Mouse (Mus musculus) ES-E14 (cell line): ENCODE data around the gene Ntm. TPM values are rescaled to one million over a fixed set of nuclear protein-coding genes. Genes with fewer than 3 reads are reported as not detected.

Experiments
- DNase-seq: peaks from one replicate; pipeline ENCODE4 v3.0.0-alpha.2; 2013; ENCODE audit warnings: low read depth, low spot score
- H3K27ac ChIP-seq: 2 replicates; pipeline ENCODE4 v1.5.1; 2012; ENCODE audit warnings: low read depth, mild to moderate bottlenecking, low read length, moderate library complexity, mixed read lengths; ENCODE audit not compliant: poor library complexity, insufficient read depth, severe bottlenecking
- H3K36me3 ChIP-seq: 2 replicates; pipeline ENCODE4 v1.6.1; 2012; ENCODE audit warnings: mild to moderate bottlenecking, low read length, moderate library complexity, mixed read lengths; ENCODE audit not compliant: control insufficient read depth, poor library complexity, insufficient read depth, severe bottlenecking
- H3K4me1 ChIP-seq, 2 experiments: fragments of 150-350 bp in 1 of 2; sonication (generic) in 1 of 2; 2 replicates each; pipeline ENCODE4 v1.6.1; 2012; ENCODE audit warnings: low read length in 2 of 2, mild to moderate bottlenecking in 1 of 2, mixed read lengths in 1 of 2; ENCODE audit not compliant: control insufficient read depth in 2 of 2, insufficient read depth in 2 of 2, poor library complexity in 1 of 2
- H3K4me3 ChIP-seq, 2 experiments: fragments of 150-350 bp in 1 of 2; sonication (generic) in 1 of 2; 2 replicates each; pipeline ENCODE4 v1.5.1; 2012; ENCODE audit warnings: low read length in 2 of 2, low read depth in 1 of 2, mild to moderate bottlenecking in 1 of 2, mixed read lengths in 1 of 2; ENCODE audit not compliant: insufficient read depth in 1 of 2, poor library complexity in 1 of 2, severe bottlenecking in 1 of 2
- H3K9ac ChIP-seq: 2 replicates; pipeline ENCODE4 v1.6.1; 2012; ENCODE audit warnings: low read depth, mild to moderate bottlenecking, low read length, mixed read lengths; ENCODE audit not compliant: poor library complexity, insufficient read depth, severe bottlenecking
- H3K9me3 ChIP-seq: fragments of 150-350 bp; sonication (generic); 2 replicates; pipeline ENCODE4 v1.6.1; 2012; ENCODE audit warnings: low read depth, mild to moderate bottlenecking, low read length; ENCODE audit not compliant: control insufficient read depth, insufficient read depth
- CHD2 ChIP-seq: IDR thresholded peaks from 2 replicates; pipeline ENCODE4 v1.6.1; 2014; ENCODE audit warnings: mild to moderate bottlenecking, low read depth, low read length, inconsistent platforms
- HCFC1 ChIP-seq: IDR thresholded peaks from 2 replicates; pipeline ENCODE4 v1.6.1; 2012; ENCODE audit warnings: low read length, inconsistent platforms, borderline replicate concordance; ENCODE audit not compliant: insufficient read depth
- MAFK ChIP-seq: IDR thresholded peaks from 2 replicates; pipeline ENCODE4 v1.6.1; 2014; ENCODE audit warnings: mild to moderate bottlenecking, low read depth, low read length, inconsistent platforms; ENCODE audit not compliant: insufficient read depth
- ZC3H11A ChIP-seq: IDR thresholded peaks from 2 replicates; pipeline ENCODE4 v1.6.1; 2012; ENCODE audit warnings: low read depth, mild to moderate bottlenecking, inconsistent platforms, low read length, borderline replicate concordance
- ZNF384 ChIP-seq: IDR thresholded peaks from 2 replicates; pipeline ENCODE4 v1.6.1; 2012; ENCODE audit warnings: low read depth, low read length, inconsistent platforms
- in situ Hi-C, 2 experiments: fragments of 600-800 bp; cut with MboI; formaldehyde crosslinking; loops; one replicate each; pipeline ENCODE4 v1.15.1; 2025; ENCODE audit warnings: low sequenced_read_pairs in 2 of 2, inconsistent platforms in 1 of 2; ENCODE audit not compliant: unreplicated experiment in 2 of 2
- total RNA-seq: library from RNA; depleted of rRNA; stranded (reverse); fragments of 300-350 nt; gene quantifications from 2 replicates; pipeline ENCODE4 v1.2.3, GENCODE M21; 2012

The Ntm gene
- total RNA-seq, 1 experiment = 0.67 TPM

- DNase-seq = no peak
- Histone ChIP-seq H3K9ac (no peak overlapping the region), H3K27ac (no peak overlapping the region), H3K36me3 (no peaks in the 10 kb centered on the region), H3K4me1 (no peaks in the 10 kb centered on the region), H3K4me3 (no peak overlapping the region), H3K9me3 (no peaks in the 10 kb centered on the region)
- in situ Hi-C loops = no loop called here
- TF ChIP-seq CHD2 = no peak
- no peak for TF ChIP-seq MAFK
- no peak for TF ChIP-seq ZC3H11A
- TF ChIP-seq ZNF384 = no peak
- TF ChIP-seq HCFC1 = no peak
These were observed 8.9 kb downstream of the Ntm start for GRCm38 (mm10) chr9:29954031-29954430.

- TF ChIP-seq ZC3H11A = no peak
- TF ChIP-seq CHD2 = no peak
- no peak for TF ChIP-seq HCFC1
- TF ChIP-seq MAFK = no peak
- no peak for TF ChIP-seq ZNF384
- Histone ChIP-seq H3K27ac (no peak overlapping the region), H3K9me3 (no peaks in the 10 kb centered on the region), H3K9ac (no peak overlapping the region), H3K36me3 (no peaks in the 10 kb centered on the region), H3K4me1 (no peaks in the 10 kb centered on the region), H3K4me3 (no peak overlapping the region)
- in situ Hi-C loops = no loop called here
- no peak for DNase-seq
These were observed 13.9 kb downstream of the Ntm start for GRCm38 (mm10) chr9:29949041-29949440.

GRCm38 (mm10) chr9:29943209-29944070, 19.5 kb downstream of the Ntm start:
- no peak overlapping the region for H3K4me3 ChIP-seq
- H3K4me1 ChIP-seq = no peaks in the 10 kb centered on the region
- DNase-seq = no peak
- in situ Hi-C loops = no loop called here
- no peak overlapping the region for H3K9ac ChIP-seq
- H3K36me3 ChIP-seq = no peaks in the 10 kb centered on the region
- H3K9me3 ChIP-seq = no peaks in the 10 kb centered on the region
- no peak overlapping the region for H3K27ac ChIP-seq
- TF ChIP-seq MAFK (no peak), ZNF384 (no peak), ZC3H11A (no peak)

GRCm38 (mm10) chr9:29942183-29942952, 20.6 kb downstream of the Ntm start:
- Histone ChIP-seq H3K36me3 (no peaks in the 10 kb centered on the region), H3K9ac (no peak overlapping the region), H3K4me3 (no peak overlapping the region), H3K4me1 (no peaks in the 10 kb centered on the region), H3K9me3 (no peaks in the 10 kb centered on the region), H3K27ac (no peak overlapping the region)
- in situ Hi-C loops = no loop called here
- no peak for TF ChIP-seq ZC3H11A
- TF ChIP-seq MAFK = no peak
- TF ChIP-seq HCFC1 = no peak
- no peak for TF ChIP-seq CHD2
- no peak for TF ChIP-seq ZNF384
- no peak for DNase-seq
